In the genomic region with DNA sequence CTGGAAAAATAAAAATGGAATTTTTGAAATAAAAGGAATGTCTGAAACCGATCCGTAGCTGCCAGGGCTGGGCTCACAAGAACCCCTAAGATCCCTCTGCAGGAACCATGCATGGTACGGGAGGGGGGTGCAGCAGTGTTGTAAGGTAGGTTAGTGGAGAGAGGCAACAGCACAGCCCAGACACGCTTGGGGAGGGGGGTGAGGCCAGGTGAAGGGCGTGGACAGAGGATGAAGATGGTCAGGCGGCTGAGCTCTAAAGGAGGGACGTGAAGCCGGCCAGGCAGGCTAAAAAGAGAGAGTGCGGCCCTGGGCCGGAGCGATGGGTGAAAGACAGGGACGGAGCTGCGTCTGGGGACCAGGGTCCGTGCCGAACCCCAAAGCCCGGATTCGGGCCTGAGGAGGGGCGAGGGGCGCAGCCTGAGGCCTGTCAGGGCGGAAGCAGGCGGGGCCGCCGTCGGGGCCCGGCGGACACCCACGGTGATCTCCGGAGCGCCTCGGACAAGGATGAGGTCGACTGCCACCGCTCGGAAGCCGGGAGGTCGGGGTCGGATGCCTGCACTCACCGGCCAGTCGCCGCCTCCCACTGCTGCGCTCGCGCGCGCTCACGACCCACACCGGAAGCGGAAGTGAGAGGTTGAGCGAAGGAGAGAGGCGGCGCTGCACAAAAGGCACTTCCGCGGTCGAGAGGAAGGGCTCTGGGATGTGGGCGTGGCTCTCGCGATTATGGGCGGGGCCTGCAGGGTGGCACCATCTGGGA, we compare ENCODE assay signal across 8 mouse cellular contexts. TPM values are rescaled to one million over a fixed set of nuclear protein-coding genes. Genes with fewer than 3 reads are reported as not detected.
DNase-seq lines count a peak whose midpoint lies in the region; ATAC-seq lines count a peak whose summit lies in the region.

A gene (minus strand): TSS at position 638 of the 757 bp plus-strand sequence.

- no peaks in the 10 kb centered on the region for H3K27me3 ChIP-seq in megakaryocyte, embryonic 14.5 days (replicated peaks)

- H3K9me3 ChIP-seq in megakaryocyte, embryonic 14.5 days, result no peaks in the 10 kb centered on the region

- H3K36me3 ChIP-seq in megakaryocyte, embryonic 14.5 days (replicated peaks; ENCODE audit: low read length), result peaks cover 54% of the 10 kb centered on the region

- peak within 1 kb of the TSS; percentile 97 for H3K4me3 ChIP-seq in megakaryocyte, embryonic 14.5 days (replicated peaks)

- peaks cover 49% of the 10 kb centered on the region for H3K4me1 ChIP-seq in megakaryocyte, embryonic 14.5 days

- peak; percentile 99 for ATAC-seq in common myeloid progenitor, adult 5-6 weeks (replicated peaks; ENCODE audit: low read depth, poor library complexity, severe bottlenecking)

- DNase-seq in ZHBTc4 (ENCODE audit: low read depth, low spot score), result peak; percentile 98
- peak; percentile 91 to 93 for DNase-seq in gastrocnemius, adult 8-10 months (ENCODE audit: low spot score in 2 of 2)
- DNase-seq in hindlimb bud, embryonic 11.5 days (ENCODE audit: extremely low spot score, low read depth, low spot score), result peak; percentile 79
- DNase-seq in left cerebral cortex, adult 8-10 months (ENCODE audit: low spot score in 2 of 2), result peak; percentile 84 to 93
- peak; percentile 96 for DNase-seq in right cerebral cortex, postnatal 10 days (ENCODE audit: low spot score in 2 of 2)
- DNase-seq in urinary bladder, postnatal 25 days (ENCODE audit: low spot score), result peak; percentile 97

RNA-seq across cellular contexts. Expression of the gene that starts here (rescaled TPM):
- total RNA-seq in common myeloid progenitor, adult 5-6 weeks (2017), result 27.3 and 33.4 TPM in 2 replicates
- 10 to 100 TPM in 1 of 4 experiments, 1 to 10 TPM in 3; 6.3 to 10.0 (median 9.2) TPM for total RNA-seq in gastrocnemius, adult 8-10 months (2022)
- 10 to 100 TPM; 74.8 to 89.4 (median 84.1) TPM for total RNA-seq in left cerebral cortex, adult 8-10 months (2022)
- 109 and 265 TPM in 2 replicates for polyA plus RNA-seq in megakaryocyte, embryonic 14.5 days (2012; ENCODE audit: insufficient read depth, low replicate concordance)

Comparison
In these comparisons a context has a peak if more than half of its experiments do, and no peak if none do; other contexts are left out.
1. Peak in every context shown above with its lines: DNase-seq, ATAC-seq and H3K4me3 ChIP-seq.